Mouse (Mus musculus): Measurements from ENCODE around the gene Kctd15. TPM values are rescaled to one million over a fixed set of nuclear protein-coding genes. Genes with fewer than 3 reads are reported as not detected.

Kctd15 gene
- polyA plus RNA-seq, 1 experiment from 2014 or later, result 20.7 TPM

GRCm38 (mm10) chr7:34693916-34694315, 37.4 kb upstream of the Kctd15 start:
- Histone ChIP-seq H3K4me3 (ENCODE audit: low read depth, low read length) (no peak overlapping the region), H3K4me1 (ENCODE audit: control insufficient read depth, insufficient read depth, low read length) (peaks cover 6% of the 10 kb centered on the region), H3K27ac (replicated peaks; ENCODE audit: low read depth, low read length) (no peak overlapping the region), H3K9me3 (replicated peaks; ENCODE audit: control insufficient read depth, low read length) (no peaks in the 10 kb centered on the region), H3K27me3 (ENCODE audit: control insufficient read depth, insufficient read depth, low read length) (no peaks in the 10 kb centered on the region), H3K36me3 (replicated peaks; ENCODE audit: control insufficient read depth, insufficient read depth, low read depth, low read length) (no peaks in the 10 kb centered on the region), H3K9ac (replicated peaks; ENCODE audit: low read length) (no peak overlapping the region), H3K4me2 (ENCODE audit: low read depth, low read length) (no peak overlapping the region)
- DNase-seq (ENCODE audit: low spot score), result no peak
- 95% methylated on average over 13 of the region's 13 CpGs for WGBS
- no peak for ATAC-seq (replicated peaks; ENCODE audit: insufficient number of reproducible peaks, low FRiP score, low TSS enrichment, low read depth)

GRCm38 (mm10) chr7:34693072-34693471, 36.5 kb upstream of the Kctd15 start:
- H3K4me3 ChIP-seq (ENCODE audit: low read depth, low read length), result no peak overlapping the region
- H3K27ac ChIP-seq (replicated peaks; ENCODE audit: low read depth, low read length), result no peak overlapping the region
- H3K4me2 ChIP-seq (ENCODE audit: low read depth, low read length), result no peak overlapping the region
- H3K9me3 ChIP-seq (replicated peaks; ENCODE audit: control insufficient read depth, low read length), result no peaks in the 10 kb centered on the region
- 80% methylated on average over 4 of the region's 4 CpGs for WGBS
- H3K4me1 ChIP-seq (ENCODE audit: control insufficient read depth, insufficient read depth, low read length), result peaks cover 6% of the 10 kb centered on the region
- ATAC-seq (replicated peaks; ENCODE audit: insufficient number of reproducible peaks, low FRiP score, low TSS enrichment, low read depth), result no peak
- no peaks in the 10 kb centered on the region for H3K36me3 ChIP-seq (replicated peaks; ENCODE audit: control insufficient read depth, insufficient read depth, low read depth, low read length)
- no peak for DNase-seq (ENCODE audit: low spot score)
- no peaks in the 10 kb centered on the region for H3K27me3 ChIP-seq (ENCODE audit: control insufficient read depth, insufficient read depth, low read length)
- H3K9ac ChIP-seq (replicated peaks; ENCODE audit: low read length), result no peak overlapping the region

- Histone ChIP-seq H3K4me1 (ENCODE audit: control insufficient read depth, insufficient read depth, low read length) (peaks cover 6% of the 10 kb centered on the region), H3K9me3 (replicated peaks; ENCODE audit: control insufficient read depth, low read length) (no peaks in the 10 kb centered on the region), H3K36me3 (replicated peaks; ENCODE audit: control insufficient read depth, insufficient read depth, low read depth, low read length) (no peaks in the 10 kb centered on the region), H3K27me3 (ENCODE audit: control insufficient read depth, insufficient read depth, low read length) (no peaks in the 10 kb centered on the region), H3K9ac (replicated peaks; ENCODE audit: low read length) (no peak overlapping the region), H3K27ac (replicated peaks; ENCODE audit: low read depth, low read length) (0 out of 2 replicates have a peak overlapping the region, but pooled peaks have one; percentile 28), H3K4me3 (ENCODE audit: low read depth, low read length) (no peak overlapping the region), H3K4me2 (ENCODE audit: low read depth, low read length) (no peak overlapping the region)
- WGBS, result 58% methylated on average over 13 of the region's 13 CpGs
- DNase-seq (ENCODE audit: low spot score), result no peak
- ATAC-seq (replicated peaks; ENCODE audit: insufficient number of reproducible peaks, low FRiP score, low TSS enrichment, low read depth), result peak; percentile 45; the same call in 1 of the 2 replicates
Observed at GRCm38 (mm10) chr7:34690111-34690510, 33.6 kb upstream of the Kctd15 start.

GRCm38 (mm10) chr7:34689028-34689427, 32.5 kb upstream of the Kctd15 start:
- H3K36me3 ChIP-seq (replicated peaks; ENCODE audit: control insufficient read depth, insufficient read depth, low read depth, low read length), result no peaks in the 10 kb centered on the region
- no peak for DNase-seq (ENCODE audit: low spot score)
- ATAC-seq (replicated peaks; ENCODE audit: insufficient number of reproducible peaks, low FRiP score, low TSS enrichment, low read depth), result no peak
- H3K9me3 ChIP-seq (replicated peaks; ENCODE audit: control insufficient read depth, low read length), result no peaks in the 10 kb centered on the region
- H3K4me1 ChIP-seq (ENCODE audit: control insufficient read depth, insufficient read depth, low read length), result peaks cover 6% of the 10 kb centered on the region
- H3K4me3 ChIP-seq (ENCODE audit: low read depth, low read length), result no peak overlapping the region
- WGBS, result 32% methylated on average over 6 of the region's 6 CpGs
- no peaks in the 10 kb centered on the region for H3K27me3 ChIP-seq (ENCODE audit: control insufficient read depth, insufficient read depth, low read length)
- no peak overlapping the region for H3K9ac ChIP-seq (replicated peaks; ENCODE audit: low read length)
- H3K27ac ChIP-seq (replicated peaks; ENCODE audit: low read depth, low read length), result no peak overlapping the region
- no peak overlapping the region for H3K4me2 ChIP-seq (ENCODE audit: low read depth, low read length)

GRCm38 (mm10) chr7:34685801-34686200, 29.3 kb upstream of the Kctd15 start:
- Histone ChIP-seq H3K4me2 (ENCODE audit: low read depth, low read length) (no peak overlapping the region), H3K27ac (replicated peaks; ENCODE audit: low read depth, low read length) (no peak overlapping the region), H3K4me3 (ENCODE audit: low read depth, low read length) (no peak overlapping the region), H3K9me3 (replicated peaks; ENCODE audit: control insufficient read depth, low read length) (no peaks in the 10 kb centered on the region), H3K9ac (replicated peaks; ENCODE audit: low read length) (no peak overlapping the region), H3K4me1 (ENCODE audit: control insufficient read depth, insufficient read depth, low read length) (peaks cover 3% of the 10 kb centered on the region; the same call in 1 of the 2 replicates), H3K27me3 (ENCODE audit: control insufficient read depth, insufficient read depth, low read length) (no peaks in the 10 kb centered on the region), H3K36me3 (replicated peaks; ENCODE audit: control insufficient read depth, insufficient read depth, low read depth, low read length) (no peaks in the 10 kb centered on the region)
- DNase-seq (ENCODE audit: low spot score) (no peak), ATAC-seq (replicated peaks; ENCODE audit: insufficient number of reproducible peaks, low FRiP score, low TSS enrichment, low read depth) (no peak)
- 47% methylated on average over 7 of the region's 7 CpGs for WGBS

GRCm38 (mm10) chr7:34685176-34685575, 28.6 kb upstream of the Kctd15 start:
- Histone ChIP-seq H3K9me3 (replicated peaks; ENCODE audit: control insufficient read depth, low read length) (no peaks in the 10 kb centered on the region), H3K4me1 (ENCODE audit: control insufficient read depth, insufficient read depth, low read length) (peaks cover 3% of the 10 kb centered on the region; the same call in 1 of the 2 replicates), H3K4me3 (ENCODE audit: low read depth, low read length) (no peak overlapping the region), H3K27ac (replicated peaks; ENCODE audit: low read depth, low read length) (no peak overlapping the region), H3K4me2 (ENCODE audit: low read depth, low read length) (no peak overlapping the region), H3K9ac (replicated peaks; ENCODE audit: low read length) (no peak overlapping the region), H3K27me3 (ENCODE audit: control insufficient read depth, insufficient read depth, low read length) (no peaks in the 10 kb centered on the region), H3K36me3 (replicated peaks; ENCODE audit: control insufficient read depth, insufficient read depth, low read depth, low read length) (no peaks in the 10 kb centered on the region)
- 70% methylated on average over 4 of the region's 4 CpGs for WGBS
- ATAC-seq (replicated peaks; ENCODE audit: insufficient number of reproducible peaks, low FRiP score, low TSS enrichment, low read depth) (no peak), DNase-seq (ENCODE audit: low spot score) (no peak)

- ATAC-seq (replicated peaks; ENCODE audit: insufficient number of reproducible peaks, low FRiP score, low TSS enrichment, low read depth) (no peak), DNase-seq (ENCODE audit: low spot score) (no peak)
- H3K9ac ChIP-seq (replicated peaks; ENCODE audit: low read length), result no peak overlapping the region
- 62% methylated on average over 15 of the region's 15 CpGs for WGBS
- H3K9me3 ChIP-seq (replicated peaks; ENCODE audit: control insufficient read depth, low read length), result no peaks in the 10 kb centered on the region
- no peaks in the 10 kb centered on the region for H3K36me3 ChIP-seq (replicated peaks; ENCODE audit: control insufficient read depth, insufficient read depth, low read depth, low read length)
- H3K27me3 ChIP-seq (ENCODE audit: control insufficient read depth, insufficient read depth, low read length), result no peaks in the 10 kb centered on the region; the same call in 1 of the 2 replicates
- H3K27ac ChIP-seq (replicated peaks; ENCODE audit: low read depth, low read length), result no peak overlapping the region
- no peak overlapping the region for H3K4me3 ChIP-seq (ENCODE audit: low read depth, low read length)
- H3K4me1 ChIP-seq (ENCODE audit: control insufficient read depth, insufficient read depth, low read length), result no peaks in the 10 kb centered on the region
- H3K4me2 ChIP-seq (ENCODE audit: low read depth, low read length), result no peak overlapping the region
Observed at GRCm38 (mm10) chr7:34680771-34681421, 24.4 kb upstream of the Kctd15 start.

GRCm38 (mm10) chr7:34679886-34680285, 23.4 kb upstream of the Kctd15 start:
- no peaks in the 10 kb centered on the region for H3K36me3 ChIP-seq (replicated peaks; ENCODE audit: control insufficient read depth, insufficient read depth, low read depth, low read length)
- no peaks in the 10 kb centered on the region for H3K4me1 ChIP-seq (ENCODE audit: control insufficient read depth, insufficient read depth, low read length)
- H3K27me3 ChIP-seq (ENCODE audit: control insufficient read depth, insufficient read depth, low read length), result peaks cover 9% of the 10 kb centered on the region
- H3K9me3 ChIP-seq (replicated peaks; ENCODE audit: control insufficient read depth, low read length), result no peaks in the 10 kb centered on the region
- no peak overlapping the region for H3K9ac ChIP-seq (replicated peaks; ENCODE audit: low read length)
- H3K4me2 ChIP-seq (ENCODE audit: low read depth, low read length), result no peak overlapping the region
- no peak for ATAC-seq (replicated peaks; ENCODE audit: insufficient number of reproducible peaks, low FRiP score, low TSS enrichment, low read depth)
- H3K27ac ChIP-seq (replicated peaks; ENCODE audit: low read depth, low read length), result no peak overlapping the region
- no peak for DNase-seq (ENCODE audit: low spot score)
- 81% methylated on average over 2 of the region's 2 CpGs for WGBS
- H3K4me3 ChIP-seq (ENCODE audit: low read depth, low read length), result no peak overlapping the region
